Mouse (Mus musculus) kidney, adult 8-10 months (tissue): ENCODE data around the gene Capn15.

Source experiments
- DNase-seq, 2 experiments: peaks; one replicate each; pipeline ENCODE4 v3.0.0; 2022

Gene Capn15

DNA sequence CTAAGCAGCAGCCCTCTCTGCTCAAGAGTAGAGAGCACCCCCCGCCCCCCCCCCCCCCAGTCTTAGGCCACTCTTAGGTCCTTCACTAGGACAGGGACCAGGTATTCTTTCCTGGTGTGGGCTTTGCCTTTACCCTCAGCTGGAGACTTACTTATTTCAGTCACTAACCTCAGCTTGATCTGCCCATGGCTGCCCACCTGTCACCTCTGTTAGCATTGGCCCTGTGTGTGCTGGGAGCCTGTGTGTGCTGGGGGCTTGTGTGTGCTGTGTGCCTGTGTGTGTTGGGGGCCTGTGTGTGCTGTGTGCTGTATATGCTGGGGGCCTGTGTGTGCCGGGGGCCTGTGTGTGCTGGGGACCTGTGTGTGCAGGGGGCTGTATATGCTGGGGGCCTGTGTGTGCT, 30.9 kb downstream of the Capn15 start:
- no peak for DNase-seq

DNA sequence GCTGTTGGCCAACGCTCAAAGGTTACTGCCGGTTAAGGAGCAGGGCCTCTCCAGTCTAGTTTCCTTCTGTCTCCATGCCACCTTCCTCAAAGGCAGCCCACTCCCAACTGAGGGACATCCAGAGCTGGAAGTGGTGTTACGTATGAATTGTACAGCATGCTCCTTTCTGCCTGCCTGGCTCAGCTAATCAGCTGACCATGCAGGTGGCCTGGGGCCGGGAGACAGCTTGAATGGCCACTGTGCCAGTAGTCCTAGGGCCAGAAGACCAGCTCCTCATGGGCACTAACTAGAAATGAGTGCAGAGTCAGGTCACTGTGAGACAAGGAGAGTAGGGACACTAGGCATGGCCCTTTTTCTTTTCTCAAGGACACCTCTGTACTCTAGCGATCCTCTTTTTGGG, 32.4 kb downstream of the Capn15 start:
- DNase-seq: no peak

DNA sequence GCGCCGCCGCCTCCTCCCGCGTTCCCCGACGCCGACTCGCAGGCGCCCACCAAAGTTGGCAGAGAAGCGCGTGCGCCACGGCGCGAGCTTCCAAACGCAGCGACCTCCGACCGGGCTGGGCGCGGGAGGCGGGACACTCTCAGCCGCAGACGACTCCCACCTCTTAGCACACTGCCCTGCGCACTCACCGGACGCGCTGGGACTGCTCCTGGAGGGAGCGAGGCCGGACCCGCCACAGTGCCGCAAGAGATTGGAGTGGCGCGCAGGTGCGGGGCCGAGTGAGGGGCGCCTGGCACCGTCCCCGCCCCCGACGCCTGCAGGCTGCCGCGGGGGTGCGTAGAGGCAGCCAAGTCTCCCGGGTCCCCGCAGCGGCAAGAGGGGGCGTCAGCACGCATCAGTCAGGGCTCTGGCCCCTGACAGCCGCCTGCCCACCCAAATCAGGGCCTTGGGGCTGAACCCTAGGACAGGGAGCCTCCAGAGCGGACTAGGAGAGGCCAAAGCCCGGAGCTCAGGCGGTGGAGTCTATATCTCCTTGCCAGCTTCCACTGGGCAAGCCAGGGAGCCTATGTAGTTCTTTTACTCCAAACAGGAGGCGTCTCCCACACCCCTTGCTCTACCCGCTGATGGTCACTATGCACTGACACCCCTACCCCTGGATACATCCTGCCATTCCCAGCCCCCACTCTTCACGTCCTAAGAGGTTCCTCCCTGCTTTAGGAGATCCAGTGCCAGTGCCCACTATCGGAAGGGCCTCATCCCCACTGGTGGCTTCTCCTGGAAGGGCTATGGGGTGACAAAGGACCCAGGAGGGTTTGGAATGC, 33.6 kb downstream of the Capn15 start, which contains the start of gene A930017K11Rik:
A930017K11Rik (minus strand) TSS at position 763 of the 821 bp plus-strand sequence.
- no peak for DNase-seq

DNA sequence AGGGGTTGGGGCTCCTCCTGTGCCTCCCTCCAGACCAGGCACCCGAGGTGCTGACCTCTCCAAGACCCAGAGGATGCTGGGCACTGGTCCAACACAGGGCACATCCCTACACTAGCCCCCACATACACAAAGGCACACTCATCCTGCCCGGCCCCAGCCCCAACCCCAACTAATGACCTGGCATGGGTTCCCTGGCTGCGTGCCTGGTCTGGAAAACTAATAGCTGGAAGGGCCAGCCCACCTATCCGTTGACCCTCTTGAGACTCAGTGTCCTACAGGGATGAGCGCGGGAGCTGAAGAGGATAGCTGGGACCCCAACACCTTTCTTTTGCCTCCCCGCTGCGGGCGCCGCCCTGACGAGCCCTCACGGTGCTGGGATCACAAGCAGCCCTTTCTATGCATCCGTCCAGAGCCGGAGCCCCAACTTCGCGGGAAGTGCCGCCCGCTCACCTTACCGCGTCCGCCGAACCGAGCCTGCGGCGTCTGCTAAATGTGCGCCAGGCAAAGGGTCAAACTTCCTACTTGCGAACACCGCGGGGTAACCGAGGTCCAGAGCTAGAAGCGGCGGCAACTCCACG, 34.3 kb downstream of the Capn15 start:
- no peak for DNase-seq

DNA sequence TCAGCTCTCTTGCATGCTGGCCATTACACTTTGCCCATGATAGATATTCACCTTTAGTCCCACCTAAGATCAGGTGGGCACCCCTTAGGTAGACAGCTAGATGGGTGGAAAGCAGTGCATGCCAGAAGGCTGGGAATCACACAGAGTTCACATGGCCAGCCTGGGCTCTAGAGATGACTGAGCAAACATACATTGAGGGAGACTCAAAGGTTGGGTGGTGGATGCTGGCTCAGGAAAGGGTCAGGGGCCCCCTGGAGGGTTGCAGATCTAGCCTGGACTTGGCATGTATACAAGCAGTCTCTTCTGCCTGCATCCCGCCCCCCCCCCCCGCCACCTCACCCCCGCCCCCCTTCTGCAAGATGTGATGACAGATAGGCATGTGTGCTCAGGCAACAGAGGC, 34.9 kb downstream of the Capn15 start:
- no peak for DNase-seq

DNA sequence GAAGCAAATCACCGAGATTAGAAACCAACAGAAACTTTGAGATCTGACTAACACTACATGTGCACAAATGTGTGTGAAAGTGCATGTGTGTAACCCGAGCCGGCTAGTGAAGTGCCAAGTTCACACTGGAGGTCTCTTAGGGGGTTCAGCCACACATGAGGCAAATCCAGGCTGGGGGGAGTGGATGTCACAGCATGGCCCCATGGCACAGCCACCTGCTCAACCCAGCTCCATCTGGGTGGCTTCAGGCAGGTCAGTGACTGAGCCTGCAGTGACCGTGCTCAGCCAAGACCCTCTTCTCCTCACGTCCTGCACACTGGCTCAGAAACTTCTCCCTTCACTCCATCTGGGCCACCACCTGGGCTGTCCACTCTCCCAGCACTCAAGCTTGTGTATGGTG, 35.6 kb downstream of the Capn15 start:
- no peak for DNase-seq

DNA sequence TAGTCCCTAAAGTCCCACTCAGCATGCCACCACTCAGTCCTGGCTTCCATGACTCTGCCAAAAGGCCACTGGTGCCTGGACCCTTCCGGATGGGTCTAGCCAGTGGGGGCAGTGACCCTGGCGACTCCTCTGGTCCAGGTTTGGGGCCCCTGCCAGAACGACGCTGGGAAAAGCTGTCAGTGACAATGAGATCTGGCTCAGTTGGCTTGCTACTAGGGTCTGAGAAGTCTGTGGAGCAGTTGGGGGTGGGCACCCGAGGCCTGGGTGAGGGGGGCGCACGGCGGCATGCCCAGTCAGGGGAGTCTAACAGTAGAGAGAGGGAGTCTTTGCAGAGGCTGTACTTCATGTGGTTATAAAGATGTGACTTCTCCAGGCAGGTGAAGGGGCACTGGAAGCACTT, 37.5 kb downstream of the Capn15 start:
- no peak for DNase-seq

DNA sequence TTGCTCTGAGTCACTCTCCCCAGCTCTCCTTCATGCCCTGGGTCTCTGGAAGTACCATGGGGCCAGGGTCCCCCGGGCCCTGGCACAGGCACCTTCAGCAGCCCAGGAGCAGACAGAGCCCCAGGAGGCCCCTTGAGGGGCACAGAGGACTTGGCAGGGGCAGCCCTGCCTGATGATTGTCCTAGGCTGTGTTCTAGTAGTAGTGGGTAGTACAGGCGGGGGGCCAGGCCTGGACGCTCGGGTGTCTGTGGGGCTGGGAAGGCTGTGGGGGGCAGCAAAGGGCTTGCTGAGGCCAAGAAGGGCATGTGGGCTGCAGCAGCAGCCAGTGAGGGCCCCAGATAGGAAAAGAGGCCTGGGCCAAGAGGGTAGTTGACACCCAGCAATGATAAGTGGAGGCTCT, 38.0 kb downstream of the Capn15 start:
- no peak for DNase-seq

DNA sequence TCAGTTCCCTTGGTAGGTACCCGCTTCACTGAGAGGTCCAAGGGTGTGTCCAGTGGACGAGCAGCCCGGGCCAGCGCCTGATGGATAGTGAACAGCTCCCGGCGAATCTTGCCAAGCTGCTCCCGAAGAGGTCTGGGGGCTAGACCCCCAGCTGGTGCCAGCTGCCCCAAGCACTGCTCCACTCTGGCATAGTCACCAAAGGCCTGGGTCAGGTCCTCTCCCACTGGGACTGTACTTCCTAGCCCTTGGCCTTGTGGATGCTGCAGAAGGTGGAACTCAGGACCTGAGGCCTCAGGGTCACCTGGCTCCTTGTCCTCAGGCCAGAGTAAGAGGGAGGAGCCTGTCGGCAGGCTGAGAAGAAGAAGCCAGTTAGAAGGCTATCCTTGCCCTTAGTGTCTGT, 38.7 kb downstream of the Capn15 start:
- DNase-seq: no peak

DNA sequence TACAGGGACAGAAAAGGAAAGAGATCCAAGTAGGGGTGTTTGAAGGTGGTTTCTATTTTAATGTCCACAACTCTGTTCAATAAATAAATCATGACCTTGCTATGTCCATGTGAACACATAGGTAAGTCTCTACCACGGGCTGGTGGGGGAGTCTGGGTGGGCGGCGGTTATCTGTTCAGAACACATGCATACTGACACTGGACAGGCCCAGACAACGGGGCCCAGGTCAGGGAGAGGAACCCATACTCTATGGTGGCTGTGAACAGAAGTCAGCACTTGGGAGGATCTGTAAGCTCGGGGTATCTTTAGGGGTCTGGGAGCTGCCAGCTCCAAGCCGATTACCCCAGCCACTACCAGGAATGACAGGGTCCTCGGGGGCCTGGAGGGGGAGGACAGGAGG, 39.2 kb downstream of the Capn15 start:
- no peak for DNase-seq

DNA sequence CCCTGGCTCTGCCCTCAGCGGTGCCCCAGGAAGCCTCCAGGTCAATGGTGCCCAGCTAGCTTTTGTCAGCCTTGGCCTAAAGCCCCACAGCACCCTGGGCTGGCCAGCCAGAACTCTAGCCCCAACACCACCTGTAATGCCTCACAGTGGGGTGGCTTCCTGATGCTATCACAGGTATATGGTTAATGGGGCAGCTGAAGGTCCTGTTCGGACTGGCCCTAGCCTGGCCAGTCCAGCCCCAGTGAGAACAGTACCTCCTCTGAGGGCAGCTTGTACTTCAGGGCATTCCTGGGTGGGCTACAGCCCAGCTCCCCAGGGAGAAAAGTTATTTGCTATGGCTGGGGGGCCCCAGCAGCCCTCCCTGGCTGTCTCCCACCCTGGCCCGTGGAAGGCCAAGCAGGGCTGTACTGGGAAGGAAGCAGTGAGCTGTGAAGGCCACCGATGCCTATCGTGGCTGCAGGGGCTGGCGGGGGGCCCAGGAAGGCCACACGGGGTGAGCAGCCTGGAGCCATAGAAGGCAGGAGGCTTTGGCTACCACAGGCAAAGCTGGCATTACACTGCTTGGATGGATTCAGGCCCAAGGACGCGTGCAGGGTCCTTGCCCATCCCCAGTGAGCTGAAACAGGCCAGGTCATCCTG, 40.0 kb downstream of the Capn15 start:
- peak; percentile 69 to 79 for DNase-seq

DNA sequence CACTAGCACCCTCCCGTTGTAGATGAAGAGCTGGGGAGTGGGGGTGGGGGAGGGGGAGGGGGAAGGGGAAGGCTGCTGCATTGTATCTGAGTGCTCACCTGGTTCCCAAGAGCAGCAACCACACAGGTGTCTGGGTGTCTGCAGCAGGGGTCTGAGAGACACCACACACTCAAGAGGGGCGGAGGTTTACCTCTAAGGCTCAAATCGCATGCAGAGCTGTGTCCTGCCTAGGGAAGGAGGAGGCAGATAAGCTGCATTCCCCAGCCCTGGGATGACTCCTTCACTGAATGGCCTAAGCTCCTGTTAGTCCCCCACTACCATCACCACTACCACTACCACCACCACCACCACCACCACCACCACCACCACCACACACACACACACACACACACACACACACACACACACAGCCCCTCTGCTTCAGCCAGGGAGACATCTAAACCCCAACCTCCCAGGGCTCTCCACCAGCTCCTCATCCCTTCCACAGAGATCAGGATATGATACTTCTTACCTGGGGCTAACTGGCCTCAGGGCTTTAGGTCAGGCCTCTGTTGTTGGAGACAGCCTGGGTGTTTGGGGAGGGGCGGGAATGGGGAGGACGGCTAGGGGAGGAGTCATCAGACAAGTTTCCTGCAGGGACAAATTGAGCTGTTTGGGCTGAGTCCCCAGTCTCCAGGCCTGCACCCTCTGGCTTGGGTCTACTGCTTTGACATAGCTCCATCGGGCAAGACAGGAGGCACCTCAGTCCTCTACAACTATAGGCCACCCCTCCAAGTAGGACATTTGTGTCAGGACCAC, 41.0 kb downstream of the Capn15 start, which contains the start of the genes Pigq and Nhlrc4:
Pigq (minus strand) TSS at position 571 of the 798 bp plus-strand sequence.
Nhlrc4 (minus strand) TSS at position 596 of the 798 bp plus-strand sequence.
- no peak for DNase-seq

DNA sequence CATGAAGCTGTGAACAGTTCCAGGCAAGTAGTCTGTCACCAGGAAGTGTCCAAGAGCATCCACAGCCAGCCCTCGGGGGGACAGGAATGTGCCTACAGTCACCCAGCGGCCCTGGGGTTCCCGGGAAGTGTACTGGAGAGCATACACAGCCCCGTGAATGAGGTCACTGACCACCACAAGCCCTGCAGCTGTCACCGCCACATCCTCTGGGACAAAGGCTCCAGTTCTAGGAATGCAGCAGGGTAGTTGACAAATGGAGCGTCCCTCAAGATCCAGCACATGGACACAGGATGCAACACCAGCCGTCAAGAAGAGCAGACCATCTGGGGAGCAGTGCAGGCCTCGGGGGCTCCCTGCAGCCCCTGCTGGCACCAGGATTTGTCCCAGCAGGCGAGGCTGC, 41.8 kb downstream of the Capn15 start:
- no peak for DNase-seq

DNA sequence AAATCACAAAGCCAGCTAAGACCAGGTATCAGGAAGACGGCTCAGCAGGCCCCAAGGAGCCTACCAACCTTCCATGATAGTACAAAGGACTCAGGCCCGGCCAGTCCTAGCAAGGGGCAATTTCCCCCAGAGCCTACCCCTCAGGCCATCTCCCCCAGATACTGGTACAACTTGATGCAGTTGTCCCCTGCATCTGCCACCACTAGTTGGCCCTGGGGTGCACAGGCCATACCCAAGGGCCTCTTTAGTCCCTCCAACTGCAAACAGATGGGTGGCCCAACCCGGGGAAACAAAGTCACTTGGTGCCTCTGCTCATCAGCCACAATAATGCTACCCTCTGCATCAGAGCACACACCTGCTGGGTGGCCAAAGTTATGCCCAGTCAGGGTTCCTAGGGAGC, 42.4 kb downstream of the Capn15 start:
- DNase-seq: no peak

DNA sequence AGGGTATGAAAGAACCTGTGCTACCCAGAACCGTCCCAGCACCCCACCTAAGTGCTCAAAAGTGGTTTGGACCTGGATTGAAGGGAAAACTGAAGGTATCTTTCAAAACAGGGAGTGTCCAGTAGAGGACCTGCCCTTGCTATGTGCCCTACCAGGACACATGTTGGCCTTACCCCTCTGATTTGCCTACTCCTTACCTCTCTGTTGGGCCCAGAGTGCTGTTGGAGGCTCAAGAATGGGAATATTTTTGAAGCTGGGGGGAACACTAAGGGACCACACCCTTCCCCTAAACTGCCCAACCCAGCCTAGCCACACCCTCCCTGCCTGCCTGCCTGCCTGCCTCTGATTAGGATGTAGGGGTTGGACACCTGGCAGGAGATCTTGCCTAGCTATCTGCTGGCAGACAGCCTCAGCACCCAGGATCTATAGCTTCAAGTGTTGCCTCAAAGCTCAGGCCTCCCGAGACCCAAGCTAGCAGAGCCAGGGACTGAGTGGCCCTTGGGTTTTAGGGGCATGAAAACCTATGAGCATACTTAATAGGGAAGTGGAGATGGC, 42.9 kb downstream of the Capn15 start:
- DNase-seq: no peak

DNA sequence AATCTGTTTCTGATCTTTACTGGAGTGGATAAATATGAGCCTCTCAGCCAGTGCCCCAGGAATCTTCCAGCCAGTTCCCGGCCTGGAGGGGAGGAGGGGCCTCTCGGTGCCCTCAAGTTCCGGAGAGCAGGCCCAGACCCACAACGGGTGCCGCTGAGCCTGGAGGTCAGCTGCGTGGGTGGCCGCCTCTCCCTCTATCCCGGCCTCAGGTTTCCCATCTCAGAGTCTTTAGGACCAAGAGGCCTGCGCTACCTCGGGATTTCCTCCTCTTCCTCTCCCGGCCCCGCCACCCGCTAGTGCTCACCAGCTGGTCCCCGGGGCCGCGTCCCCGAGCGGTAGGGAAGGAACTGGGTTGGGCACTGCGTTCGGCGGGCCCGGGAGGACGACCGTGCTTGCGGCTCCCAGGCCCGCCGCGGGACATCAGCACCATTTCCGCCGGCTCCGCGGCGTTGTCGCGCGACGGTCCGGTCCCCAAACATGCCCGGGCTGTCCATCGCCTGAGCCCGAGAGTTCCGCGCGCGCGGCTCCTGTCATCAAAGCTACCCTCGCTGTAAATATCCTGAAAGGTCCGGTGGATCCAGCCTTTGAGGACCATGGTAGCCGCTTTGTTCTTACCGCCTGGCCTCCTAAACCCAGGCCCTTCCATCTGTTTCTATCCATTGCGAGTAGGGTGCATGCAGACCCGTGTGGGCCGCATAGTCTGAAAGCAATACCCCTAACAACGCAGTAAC, 43.9 kb downstream of the Capn15 start:
- DNase-seq: peak; percentile 53 to 68

DNA sequence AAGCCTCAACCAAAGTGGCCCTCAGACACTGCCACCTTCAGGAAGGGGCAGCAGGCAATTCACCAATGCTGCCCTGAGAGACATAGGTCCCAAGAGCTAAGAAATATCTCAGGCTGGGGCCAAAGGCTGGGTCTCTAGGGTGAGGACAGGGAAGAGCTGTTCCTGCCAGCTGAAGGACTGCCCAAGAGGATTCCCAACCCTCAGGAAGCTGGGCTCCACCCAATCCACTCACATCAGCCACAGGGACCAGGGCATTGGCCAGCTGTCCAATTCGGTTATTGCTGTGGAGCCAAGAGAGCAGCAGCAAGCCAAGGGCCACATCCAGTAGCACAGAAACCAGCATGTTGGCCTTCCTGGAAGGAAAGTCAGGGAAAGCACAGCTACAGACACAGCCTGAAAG, 51.1 kb downstream of the Capn15 start:
- DNase-seq: no peak

DNA sequence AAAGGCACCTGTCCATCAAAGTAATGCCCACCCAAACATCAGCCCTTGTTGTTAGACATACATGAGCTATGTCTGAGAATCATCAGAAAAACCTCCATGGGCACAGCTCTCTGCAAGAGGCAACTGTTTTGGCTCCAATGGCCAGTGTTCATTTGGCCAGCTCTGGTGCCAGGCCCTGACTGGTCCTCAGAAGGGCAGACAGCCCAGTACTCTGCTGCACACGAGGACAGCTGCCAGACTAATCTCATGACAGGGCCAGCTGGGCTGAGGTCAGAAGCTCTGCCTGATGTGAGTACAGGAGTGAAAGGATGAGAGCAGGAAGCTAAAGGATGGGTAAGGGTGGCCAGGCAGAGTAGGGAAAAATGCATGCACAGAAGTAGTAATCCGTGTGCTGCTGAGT, 60.2 kb downstream of the Capn15 start:
- DNase-seq: no peak

DNA sequence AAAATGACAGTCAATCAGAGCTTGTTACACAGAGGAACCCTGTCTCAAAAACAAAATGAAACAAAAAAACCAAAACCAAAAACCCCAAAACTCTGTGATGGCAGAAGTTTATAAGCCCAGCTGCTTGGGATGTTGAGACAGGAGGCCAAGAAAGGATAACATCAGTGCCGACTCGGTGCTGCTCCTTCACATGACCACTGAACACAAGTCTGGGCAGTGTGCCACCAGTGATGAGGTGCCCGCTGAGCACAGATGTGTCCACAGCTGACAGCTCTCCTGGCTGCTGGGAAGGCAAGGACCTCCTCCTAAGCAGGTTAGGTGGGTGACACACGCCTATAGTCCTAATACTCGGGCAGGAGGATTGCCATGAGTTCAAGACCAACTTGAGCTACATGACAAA, 63.5 kb downstream of the Capn15 start:
- DNase-seq: peak in 1 of 2 experiments; percentile 46

DNA sequence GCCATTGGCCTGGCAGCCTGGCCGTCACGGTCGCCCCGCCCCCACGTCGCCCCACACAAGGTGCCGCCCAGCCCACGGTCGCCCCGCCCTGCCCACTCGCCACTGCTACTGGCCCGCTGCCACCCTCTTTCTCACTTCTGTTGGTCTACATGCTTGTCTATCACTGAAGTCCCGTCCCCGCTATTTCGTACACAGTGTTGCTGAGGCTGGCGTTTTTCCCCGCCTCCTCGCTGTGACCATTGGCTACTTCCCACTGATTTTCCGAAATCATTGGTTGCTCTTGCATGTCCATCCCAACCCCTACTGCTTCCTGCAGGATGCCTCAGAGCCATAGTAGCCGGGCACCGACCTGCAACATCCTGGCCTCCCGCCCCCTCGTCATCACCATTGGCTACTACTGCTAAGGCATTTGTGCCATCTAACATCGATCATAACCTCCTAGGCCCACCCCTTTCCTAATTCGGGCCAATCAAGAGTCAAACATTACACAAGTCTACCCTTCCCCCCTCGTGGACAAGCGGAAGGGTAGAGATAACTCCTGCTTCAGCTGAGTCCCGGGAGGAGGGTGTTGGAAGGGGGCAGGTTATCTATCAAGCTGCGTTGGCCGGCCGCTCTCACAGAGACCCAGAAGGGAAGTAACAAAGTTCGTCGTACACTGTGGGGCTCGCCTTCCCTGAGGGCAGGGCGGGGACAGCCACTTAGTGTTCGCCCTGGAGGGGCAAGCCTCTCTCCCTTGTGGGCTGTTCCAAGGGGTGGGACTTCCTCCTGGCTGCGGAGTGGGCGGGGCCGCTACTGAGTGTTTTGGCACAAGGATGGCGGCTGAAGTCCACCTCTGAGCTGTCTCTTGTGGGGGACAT, 65.6 kb downstream of the Capn15 start:
- peak; percentile 100 for DNase-seq

DNA sequence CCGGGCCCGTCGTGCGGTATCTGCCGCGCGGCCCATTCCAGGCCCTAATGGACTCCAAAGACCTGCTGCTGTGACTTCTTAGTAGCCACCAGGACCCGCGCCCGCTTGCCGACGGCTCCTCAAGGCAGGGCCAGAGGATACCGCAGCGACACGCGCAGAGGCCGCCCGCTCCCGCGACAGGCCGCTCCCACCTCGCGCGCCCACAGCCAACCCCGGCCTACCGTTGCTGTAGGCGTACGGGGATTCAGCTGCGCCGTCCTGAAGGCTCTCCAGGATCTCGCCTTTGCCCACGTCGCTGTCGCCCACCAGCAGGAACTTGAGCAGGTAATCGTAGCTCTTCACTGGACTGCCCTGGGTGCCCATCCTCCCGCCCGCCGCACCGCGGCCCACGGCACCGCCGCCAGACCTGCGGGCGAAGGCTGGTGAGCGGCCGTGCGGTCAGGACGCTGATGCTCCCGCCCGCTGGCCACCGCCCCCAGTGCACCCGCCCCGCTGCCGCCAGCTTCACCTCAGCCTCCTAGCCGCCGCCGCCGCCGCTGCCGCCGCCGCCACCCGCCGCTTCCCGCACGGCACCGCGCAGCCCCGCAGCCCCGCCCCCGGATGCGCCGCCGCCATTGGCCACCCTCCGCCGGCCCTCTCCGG, 66.3 kb downstream of the Capn15 start, which contains the start of gene Rab40c:
Rab40c (minus strand) TSS at position 584 of the 642 bp plus-strand sequence.
- no peak for DNase-seq
